Mouse (Mus musculus) small intestine, adult 2 months (tissue): Measurements from ENCODE around the gene Usp1.

Experiments used
- CTCF ChIP-seq: fragments of 200-500 bp; IDR thresholded peaks from 2 replicates; pipeline ENCODE4 v1.5.1; 2012; ENCODE audit warnings: low read depth, mild to moderate bottlenecking, control low read depth, inconsistent platforms, low read length, moderate library complexity, mixed read lengths; ENCODE audit not compliant: insufficient replicate concordance, insufficient read length; ENCODE audit errors: extremely low read depth
- POLR2A ChIP-seq: fragments of 200-500 bp; IDR thresholded peaks from 2 replicates; pipeline ENCODE4 v1.6.1; 2012; ENCODE audit warnings: low read depth, mild to moderate bottlenecking, control low read depth, inconsistent platforms, low read length, moderate library complexity

DNA sequence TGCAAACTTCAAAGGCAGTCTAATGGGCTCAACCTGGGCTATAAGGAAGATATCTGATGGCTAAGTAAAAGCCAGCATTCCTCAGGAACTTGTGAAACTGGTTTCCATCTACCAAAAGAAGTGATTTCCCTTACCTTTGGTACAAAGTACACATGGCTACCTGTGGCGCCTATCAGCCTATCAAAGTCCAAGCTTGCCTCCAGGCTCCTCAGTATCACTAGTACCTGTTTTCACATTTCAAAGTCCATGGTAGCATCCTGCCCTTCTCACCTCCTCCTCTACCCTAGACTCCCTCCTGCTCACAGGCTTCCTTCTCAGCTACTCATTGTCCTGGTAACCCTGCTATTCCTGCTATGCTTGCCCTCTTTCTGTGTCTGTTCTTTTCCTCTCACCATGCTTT, 5.4 kb upstream of the Usp1 start:
- TF ChIP-seq POLR2A, result no peak
- no peak for TF ChIP-seq CTCF
